ENCODE assay signal across 11 mouse cellular contexts in genomic region chr4:41636366-41636765, GRCm38 (mm10). TPM values are rescaled to one million over a fixed set of nuclear protein-coding genes. Genes with fewer than 3 reads are reported as not detected.
DNase-seq lines count a peak whose midpoint lies in the region; ATAC-seq and TF ChIP-seq lines count a peak whose summit lies in the region.
"Had no signal": no experiment of that assay in that cellular context is flagged by ENCODE, and none has a peak within 500 bp of the region (broad histone marks: within the 10 kb centered on the region; RNA-seq: fewer than 3 reads in every experiment).

No protein-coding gene starts in this region.

- H3K4me3 ChIP-seq in stomach, embryonic 14.5 days (ENCODE audit: low read depth, low read length): no peak overlapping the region
- no peak overlapping the region for H3K4me3 ChIP-seq in stomach, postnatal 0 days (ENCODE audit: low read depth, low read length)
- no peak overlapping the region for H3K4me3 ChIP-seq in kidney, postnatal 0 days (replicated peaks; ENCODE audit: low read depth, low read length)

- H3K4me1 ChIP-seq in stomach, embryonic 14.5 days (ENCODE audit: control insufficient read depth, insufficient read depth, low read length): peaks cover 28% of the 10 kb centered on the region
- H3K4me1 ChIP-seq in stomach, postnatal 0 days (replicated peaks; ENCODE audit: control insufficient read depth, insufficient read depth): peaks cover 4% of the 10 kb centered on the region; the same call in 1 of the 2 replicates
- peaks cover 16% of the 10 kb centered on the region; the same call in 1 of the 2 replicates for H3K4me1 ChIP-seq in kidney, postnatal 0 days (replicated peaks; ENCODE audit: insufficient read depth, low read length)

- DNase-seq in embryo, embryonic 10.5 days (ENCODE audit: low spot score): peak; percentile 42
- no peak for DNase-seq in embryo, embryonic 11 days
- DNase-seq in stomach, postnatal 0 days (ENCODE audit: low spot score): no peak
- DNase-seq in kidney, postnatal 0 days (ENCODE audit: low spot score): peak; percentile 71
- peak; percentile 30 for DNase-seq in yolk sac, embryonic 10.5 days (ENCODE audit: low spot score)
- no peak for DNase-seq in thymus, postnatal 14 days
- no peak for DNase-seq in natural killer cell, adult 2 months (ENCODE audit: low spot score in 2 of 2)
- DNase-seq: B cell, adult 2 months; heart, postnatal 14 days had no signal

- H3K9ac ChIP-seq in stomach, embryonic 14.5 days (replicated peaks; ENCODE audit: low read depth, low read length): no peak overlapping the region
- no peak overlapping the region for H3K9ac ChIP-seq in stomach, postnatal 0 days (ENCODE audit: low read length)
- no peak overlapping the region for H3K9ac ChIP-seq in kidney, postnatal 0 days (ENCODE audit: low read depth, low read length)

- WGBS in stomach, embryonic 14.5 days: 28% methylated on average over 7 of the region's 7 CpGs
- 38% methylated on average over 7 of the region's 7 CpGs for WGBS in stomach, postnatal 0 days
- 10% methylated on average over 7 of the region's 7 CpGs for whole genome bisulfite sequencing in kidney, postnatal 0 days

- no peaks in the 10 kb centered on the region for H3K36me3 ChIP-seq in stomach, embryonic 14.5 days (ENCODE audit: control insufficient read depth, insufficient read depth, low read length)
- H3K36me3 ChIP-seq in stomach, postnatal 0 days (ENCODE audit: control insufficient read depth, insufficient read depth, low read length): no peaks in the 10 kb centered on the region
- no peaks in the 10 kb centered on the region for H3K36me3 ChIP-seq in kidney, postnatal 0 days (ENCODE audit: insufficient read depth, low read length)

- H3K27me3 ChIP-seq in stomach, embryonic 14.5 days (ENCODE audit: control insufficient read depth, insufficient read depth, low read length): no peaks in the 10 kb centered on the region
- no peaks in the 10 kb centered on the region for H3K27me3 ChIP-seq in stomach, postnatal 0 days (ENCODE audit: control insufficient read depth, insufficient read depth, low read length)
- H3K27me3 ChIP-seq in kidney, postnatal 0 days (ENCODE audit: insufficient read depth, low read length): no peaks in the 10 kb centered on the region
- H3K27me3 ChIP-seq: Patski had no signal

- no peaks in the 10 kb centered on the region for H3K9me3 ChIP-seq in stomach, embryonic 14.5 days (ENCODE audit: control insufficient read depth, low read depth, low read length)
- no peaks in the 10 kb centered on the region for H3K9me3 ChIP-seq in stomach, postnatal 0 days (ENCODE audit: control insufficient read depth, low read length)
- H3K9me3 ChIP-seq in kidney, postnatal 0 days (replicated peaks; ENCODE audit: low read length): no peaks in the 10 kb centered on the region

- no peak overlapping the region for H3K4me2 ChIP-seq in stomach, embryonic 14.5 days (replicated peaks; ENCODE audit: low read depth, low read length)
- H3K4me2 ChIP-seq in stomach, postnatal 0 days (replicated peaks; ENCODE audit: low read depth): no peak overlapping the region
- H3K4me2 ChIP-seq in kidney, postnatal 0 days (ENCODE audit: low read length): no peak overlapping the region

- H3K27ac ChIP-seq in stomach, embryonic 14.5 days (ENCODE audit: low read length): peak overlapping the region; percentile 10; the same call in 1 of the 2 replicates
- no peak overlapping the region; the same call in 1 of the 2 replicates for H3K27ac ChIP-seq in stomach, postnatal 0 days (replicated peaks)
- peak overlapping the region; percentile 57 for H3K27ac ChIP-seq in kidney, postnatal 0 days

- no peak for TF ChIP-seq EP300 in stomach, postnatal 0 days (optimal IDR thresholded peaks at IDR 0.05)

- no peak for TF ChIP-seq CTCF in stomach, postnatal 0 days (IDR thresholded peaks at IDR 0.05; ENCODE audit: low read depth)
- TF ChIP-seq CTCF in kidney, postnatal 0 days (IDR thresholded peaks at IDR 0.05; ENCODE audit: low read depth): no peak

- ATAC-seq in stomach, embryonic 14.5 days (ENCODE audit: insufficient number of reproducible peaks, insufficient read depth, low FRiP score, low read depth): no peak
- no peak for ATAC-seq in stomach, postnatal 0 days (ENCODE audit: low FRiP score, low TSS enrichment)
- no peak for ATAC-seq in kidney, postnatal 0 days (replicated peaks; ENCODE audit: low FRiP score, low read depth)
- ATAC-seq: Patski had no signal

RNA-seq across cellular contexts. Expression of gene Enho, which starts 3.8 kb away (rescaled TPM):
- 30.7 and 30.9 TPM in 2 replicates for polyA plus RNA-seq in stomach, embryonic 14.5 days (2014; fragmentation: Nextera tagmentation; extraction: Ambion mirVana)
- 50.5 and 55.4 TPM in 2 replicates for polyA plus RNA-seq in stomach, postnatal 0 days (2015; fragmentation: Nextera tagmentation; extraction: Ambion mirVana)
- 20.2 and 23.9 TPM in 2 replicates for polyA plus RNA-seq in kidney, postnatal 0 days (2015; fragmentation: Nextera tagmentation; extraction: Ambion mirVana)

Comparison
In these comparisons a context has a peak if more than half of its experiments do, and no peak if none do; other contexts are left out.
1. DNase-seq: peak in embryo, embryonic 10.5 days (single experiment), kidney, postnatal 0 days (single experiment) and yolk sac, embryonic 10.5 days (single experiment); none in embryo, embryonic 11 days (single experiment), stomach, postnatal 0 days (single experiment), thymus, postnatal 14 days (single experiment) and natural killer cell, adult 2 months (0 of 2).